Mouse (Mus musculus) erythroblast, embryonic 14.5 days (primary cell): ENCODE results near the gene Tbc1d16.

Experiments
- GATA1 ChIP-seq: IDR thresholded peaks from 2 replicates; pipeline ENCODE4 v1.6.1; 2012; ENCODE audit warnings: low read length, inconsistent platforms, mixed read lengths
- TAL1 ChIP-seq: IDR thresholded peaks from 3 replicates; pipeline ENCODE4 v1.6.1; 2012; ENCODE audit warnings: low read length, inconsistent platforms, mixed read lengths

GRCm38 (mm10) chr11:119127686-119128473, 100.4 kb downstream of the Tbc1d16 start:
- no peak for TF ChIP-seq TAL1
- TF ChIP-seq GATA1, result no peak
